Mouse (Mus musculus) right cerebral cortex, postnatal 4 days (tissue): Measurements from ENCODE around the gene Dock6.
"Not testable (repeated sequence)": the region's sequence is repeated elsewhere in the genome, so short reads cannot be mapped to it uniquely, and the experiment has no call there.

Experiments
- DNase-seq: peaks from one replicate; pipeline ENCODE4 v3.0.0-alpha.2; 2022

The Dock6 gene

GRCm38 (mm10) chr9:21852128-21853091, at the start of gene Dock6:
Gene Dock6 (minus strand): TSS chr9:21852635.
- peak; percentile 76 for DNase-seq

GRCm38 (mm10) chr9:21901223-21901820, 48.9 kb upstream of the Dock6 start:
- peak; percentile 81 for DNase-seq

- no peak for DNase-seq
Measured at GRCm38 (mm10) chr9:21889229-21889628, 36.8 kb upstream of the Dock6 start.

- DNase-seq = no peak
Measured at GRCm38 (mm10) chr9:21876601-21877000, 24.2 kb upstream of the Dock6 start.

- no peak for DNase-seq
Measured at GRCm38 (mm10) chr9:21872204-21872603, 19.8 kb upstream of the Dock6 start.

- DNase-seq = peak; percentile 49
Measured at GRCm38 (mm10) chr9:21870879-21871524, 18.6 kb upstream of the Dock6 start.

- DNase-seq = peak; percentile 53
Measured at GRCm38 (mm10) chr9:21869290-21869689, 16.9 kb upstream of the Dock6 start.

GRCm38 (mm10) chr9:21867726-21868125, 15.3 kb upstream of the Dock6 start:
- no peak for DNase-seq

- DNase-seq = no peak
Measured at GRCm38 (mm10) chr9:21866641-21867040, 14.2 kb upstream of the Dock6 start.

- DNase-seq = no peak
Measured at GRCm38 (mm10) chr9:21865673-21866398, 13.4 kb upstream of the Dock6 start.

- no peak for DNase-seq
Measured at GRCm38 (mm10) chr9:21862181-21862580, 9.7 kb upstream of the Dock6 start.

- DNase-seq = not testable (repeated sequence)
Measured at GRCm38 (mm10) chr9:21860349-21860748, 7.9 kb upstream of the Dock6 start.

- DNase-seq = no peak
Measured at GRCm38 (mm10) chr9:21859606-21860005, 7.2 kb upstream of the Dock6 start.

- DNase-seq = no peak
Measured at GRCm38 (mm10) chr9:21858084-21858483, 5.6 kb upstream of the Dock6 start.

GRCm38 (mm10) chr9:21857501-21857900, 5.1 kb upstream of the Dock6 start:
- no peak for DNase-seq

- DNase-seq = no peak
Measured at GRCm38 (mm10) chr9:21854894-21855293, 2.5 kb upstream of the Dock6 start.

GRCm38 (mm10) chr9:21853961-21854360, 1.5 kb upstream of the Dock6 start:
- no peak for DNase-seq

GRCm38 (mm10) chr9:21851084-21851483, 1.4 kb downstream of the Dock6 start:
- no peak for DNase-seq

GRCm38 (mm10) chr9:21849691-21850677, 2.5 kb downstream of the Dock6 start:
- no peak for DNase-seq

GRCm38 (mm10) chr9:21847926-21848325, 4.5 kb downstream of the Dock6 start:
- no peak for DNase-seq

- DNase-seq = no peak
Measured at GRCm38 (mm10) chr9:21847425-21847824, 5.0 kb downstream of the Dock6 start.
